Mouse (Mus musculus) urinary bladder, postnatal 10 days (tissue): ENCODE data around the gene Rhbdf2.
"Not testable (repeated sequence)": the region's sequence is repeated elsewhere in the genome, so short reads cannot be mapped to it uniquely, and the experiment has no call there.

Source experiments
- DNase-seq: peaks from one replicate; pipeline ENCODE4 v3.0.0; 2022; ENCODE audit warnings: low spot score

Gene Rhbdf2

DNA sequence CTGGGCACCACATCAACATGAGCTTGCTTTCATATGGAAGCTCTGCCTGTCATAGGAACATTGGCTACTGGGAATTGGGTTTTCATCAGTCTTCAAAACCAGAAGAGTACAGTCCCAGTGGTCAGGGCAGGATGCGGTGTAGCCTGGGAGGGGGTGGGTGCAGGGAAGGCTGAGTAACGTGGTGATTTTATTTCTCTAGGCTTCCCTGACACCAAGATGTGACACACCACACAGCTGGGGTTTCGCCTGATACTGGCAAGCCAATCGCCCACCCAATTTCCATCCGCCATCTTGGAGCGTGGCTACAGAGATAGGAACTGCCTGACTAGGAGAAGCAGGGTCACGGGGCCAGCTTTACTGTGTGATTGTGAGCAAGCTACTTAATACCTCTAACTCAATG lies 8.2 kb downstream of the Rhbdf2 start:
- DNase-seq, result no peak

DNA sequence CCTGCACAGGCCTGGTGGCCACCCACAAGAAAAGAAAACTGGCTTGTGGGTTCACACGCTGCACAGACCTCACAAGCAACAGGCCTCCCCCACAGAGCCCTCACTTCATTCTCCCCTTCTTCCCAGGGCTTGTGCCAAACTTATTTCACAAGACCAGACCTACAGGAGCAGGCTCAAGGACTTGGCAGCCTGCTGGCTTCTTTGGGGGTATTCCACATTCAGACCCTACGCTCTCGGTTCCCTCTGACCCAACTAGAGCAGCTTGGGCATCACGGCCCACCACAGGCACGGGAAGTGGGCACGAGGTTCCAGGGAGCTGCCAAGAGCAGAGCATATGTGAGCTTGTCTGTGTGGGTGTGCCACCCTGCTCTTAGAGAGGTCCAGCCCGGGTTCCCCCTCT lies 9.2 kb downstream of the Rhbdf2 start:
- DNase-seq, result no peak

- no peak for DNase-seq
Measured at GRCm38 (mm10) chr11:116616438-116617118, 10.2 kb downstream of the Rhbdf2 start.

GRCm38 (mm10) chr11:116615735-116616437 lies 10.9 kb downstream of the Rhbdf2 start:
- DNase-seq, result no peak

- no peak for DNase-seq
Measured at GRCm38 (mm10) chr11:116613234-116613633, 13.6 kb downstream of the Rhbdf2 start.

DNA sequence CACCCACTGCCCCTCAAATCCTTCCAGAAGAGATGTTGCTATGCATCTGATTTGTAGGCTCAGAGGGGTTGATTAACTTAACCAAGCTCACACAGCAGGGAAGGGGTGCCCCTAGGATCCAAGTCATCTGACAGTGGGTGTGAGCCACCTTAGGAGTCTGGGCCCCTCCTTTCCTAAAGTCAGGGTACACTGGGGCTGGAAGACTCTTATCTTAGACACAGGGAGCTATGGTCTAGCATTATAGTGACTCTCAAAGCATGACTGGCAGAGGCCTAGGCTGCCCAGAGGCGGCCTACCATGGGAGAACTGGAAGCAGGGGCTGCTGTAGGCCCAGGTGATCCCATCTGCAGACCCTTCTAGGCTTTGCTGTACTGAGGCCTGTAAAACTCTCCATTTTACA lies 14.3 kb downstream of the Rhbdf2 start:
- DNase-seq, result no peak

GRCm38 (mm10) chr11:116611883-116612282 lies 14.9 kb downstream of the Rhbdf2 start:
- no peak for DNase-seq

GRCm38 (mm10) chr11:116611168-116611567 lies 15.7 kb downstream of the Rhbdf2 start:
- not testable (repeated sequence) for DNase-seq

- no peak for DNase-seq
Measured at GRCm38 (mm10) chr11:116609965-116610630, 16.7 kb downstream of the Rhbdf2 start.

DNA sequence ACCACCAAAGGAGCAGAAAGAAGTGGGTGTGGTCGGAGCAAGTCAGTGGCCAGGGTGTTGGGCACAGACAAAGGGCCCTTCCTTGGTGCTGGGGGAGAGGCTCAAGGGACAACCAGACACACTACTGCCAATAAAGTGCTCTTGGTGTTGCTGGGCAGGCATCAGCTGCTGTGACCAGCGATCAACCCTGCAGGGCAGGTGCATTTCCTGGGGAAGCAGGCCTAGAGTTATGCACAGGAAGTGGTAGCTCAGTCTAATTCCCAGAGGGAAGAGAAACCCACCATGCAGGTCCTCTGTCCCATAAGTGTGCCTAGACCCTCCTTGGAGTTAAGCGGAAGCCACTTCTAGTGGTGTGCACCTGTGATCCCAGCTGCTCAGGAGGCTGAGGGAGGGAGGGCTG lies 19.1 kb downstream of the Rhbdf2 start:
- DNase-seq, result no peak

GRCm38 (mm10) chr11:116604097-116604496 lies 22.7 kb downstream of the Rhbdf2 start:
- DNase-seq, result no peak

- DNase-seq, result no peak
Measured at GRCm38 (mm10) chr11:116603339-116603738, 23.5 kb downstream of the Rhbdf2 start.

GRCm38 (mm10) chr11:116602043-116602442 lies 24.8 kb downstream of the Rhbdf2 start:
- no peak for DNase-seq

DNA sequence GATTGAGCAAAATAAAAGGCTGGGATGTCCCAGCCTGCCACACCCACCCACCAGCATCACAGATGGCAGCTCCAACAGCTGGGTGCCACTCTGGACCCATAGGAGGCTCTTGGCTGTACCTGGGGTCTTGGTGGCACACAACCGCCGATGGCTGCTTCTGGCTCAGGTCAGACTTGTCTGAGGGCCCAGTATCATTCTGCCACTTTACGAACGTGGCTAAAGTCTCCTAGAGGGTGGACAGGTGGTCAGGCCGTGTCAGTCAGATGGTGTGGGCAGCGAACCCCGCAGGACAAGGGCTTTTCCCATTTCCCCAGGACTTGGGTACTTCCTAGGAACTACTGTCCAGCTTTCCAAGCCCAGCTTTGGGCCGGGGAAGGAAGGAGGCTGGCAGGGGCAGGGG lies 25.7 kb downstream of the Rhbdf2 start:
- DNase-seq, result no peak

DNA sequence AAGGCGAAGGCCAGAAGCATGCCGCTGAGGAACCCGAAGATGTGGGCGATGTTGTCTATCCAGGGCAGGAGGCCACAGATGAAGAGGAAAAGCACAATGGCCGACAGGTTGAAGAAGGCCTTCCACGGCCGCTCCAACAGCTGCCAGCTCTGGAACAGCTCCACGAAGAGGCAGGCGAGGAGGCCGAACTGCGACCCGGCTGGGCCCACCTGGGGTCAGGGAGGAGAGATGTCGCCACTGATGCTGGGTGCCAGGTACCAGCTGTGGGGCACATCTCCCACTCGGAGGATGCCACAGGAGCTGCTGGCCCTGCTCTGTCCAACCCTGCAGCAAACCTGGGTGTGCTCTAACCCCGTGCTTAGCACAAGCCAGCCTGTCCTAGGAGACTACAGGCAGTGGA lies 27.6 kb downstream of the Rhbdf2 start:
- DNase-seq, result no peak

DNA sequence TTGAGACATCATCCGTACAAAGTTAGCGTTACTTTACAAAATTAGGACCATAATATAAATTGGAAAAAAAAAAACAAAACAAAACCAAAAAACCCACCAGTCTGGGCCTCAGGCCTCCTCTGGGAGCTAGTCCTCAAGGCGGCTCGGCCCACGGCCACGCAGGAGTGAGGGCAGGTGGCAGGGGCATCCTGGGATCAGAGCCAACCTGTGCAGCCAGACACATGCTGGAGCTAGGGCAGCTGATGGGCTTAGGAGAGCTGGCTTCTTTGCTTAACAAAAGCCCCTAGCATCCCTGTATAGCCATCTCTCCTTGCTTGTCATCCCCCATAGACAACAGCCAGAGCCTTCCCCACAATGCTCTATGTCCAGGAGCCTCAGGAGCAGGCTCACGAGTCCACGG lies 28.6 kb downstream of the Rhbdf2 start:
- DNase-seq, result no peak

DNA sequence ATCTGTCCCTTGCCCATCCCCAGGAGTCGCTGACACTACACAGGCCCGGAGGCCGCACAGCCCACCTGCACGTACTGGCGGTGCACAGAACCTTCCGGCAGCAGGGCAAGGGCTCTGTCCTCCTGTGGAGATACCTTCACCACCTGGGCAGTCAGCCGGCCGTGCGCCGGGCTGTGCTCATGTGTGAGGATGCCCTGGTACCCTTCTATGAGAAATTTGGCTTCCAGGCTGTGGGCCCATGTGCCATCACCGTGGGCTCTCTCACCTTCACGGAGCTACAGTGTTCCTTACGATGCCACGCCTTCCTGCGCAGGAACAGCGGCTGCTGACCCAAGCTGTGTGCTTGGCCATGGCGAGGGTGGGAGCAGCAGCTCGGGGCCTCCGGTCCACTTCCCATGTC lies 30.1 kb downstream of the Rhbdf2 start:
- DNase-seq, result no peak

DNA sequence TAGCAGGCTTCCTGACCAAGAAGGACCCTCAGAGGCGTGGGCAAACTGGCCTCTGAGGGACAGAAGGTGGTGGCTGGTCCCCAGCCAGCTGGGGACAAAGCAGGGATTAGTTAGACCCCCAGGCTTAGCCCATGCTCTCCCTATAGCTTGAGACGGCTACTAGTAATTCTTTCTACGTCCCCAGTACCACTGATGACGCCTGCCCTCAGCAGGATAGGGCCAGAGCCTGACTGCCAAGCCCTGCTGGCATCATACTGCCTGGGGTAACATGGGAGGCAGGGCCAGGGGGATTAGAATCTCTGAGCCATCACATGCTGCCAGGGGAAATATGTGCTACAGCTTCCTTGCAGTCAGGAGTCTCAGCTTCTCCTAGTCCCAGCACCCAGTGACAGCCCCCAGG lies 33.5 kb downstream of the Rhbdf2 start:
- DNase-seq, result no peak

DNA sequence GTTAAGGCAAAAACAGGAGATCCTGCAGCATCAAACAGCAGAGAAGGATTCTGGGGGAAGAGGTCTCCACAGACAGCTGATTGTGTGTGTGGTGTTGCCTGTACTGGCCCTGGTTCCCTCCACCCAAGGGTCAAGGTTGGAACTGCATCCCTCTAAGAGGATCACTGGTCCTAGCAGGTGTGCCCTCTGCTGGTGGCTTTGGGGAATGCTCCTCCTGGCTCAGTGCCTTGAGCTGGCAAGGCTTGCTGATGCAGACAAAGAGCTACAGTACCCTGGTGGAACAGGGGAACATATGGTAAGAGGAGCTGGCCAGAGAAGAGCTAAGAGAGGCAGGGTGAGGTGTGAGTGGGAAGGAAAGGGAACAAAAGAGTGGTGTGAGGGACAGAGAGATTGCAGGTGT lies 34.4 kb downstream of the Rhbdf2 start:
- peak; percentile 86 for DNase-seq

DNA sequence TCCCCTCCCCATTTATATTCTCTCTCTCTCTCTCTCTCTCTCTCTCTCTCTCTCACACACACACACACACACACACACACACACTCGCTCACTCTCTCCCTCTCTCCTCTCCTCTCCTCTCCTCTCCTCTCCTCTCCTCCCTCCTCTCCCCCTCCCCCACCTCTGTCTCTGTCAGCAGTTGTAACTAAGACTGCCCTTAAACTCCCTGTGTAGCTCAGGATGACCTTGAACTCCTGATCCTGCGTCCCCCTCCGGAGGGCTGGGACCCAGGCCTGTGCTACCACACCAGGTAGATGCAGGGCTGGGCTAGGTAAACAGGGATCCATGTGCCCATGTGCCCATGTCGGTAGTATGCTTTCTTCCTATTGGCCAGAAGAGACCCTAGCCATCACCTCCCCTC lies 35.2 kb downstream of the Rhbdf2 start:
- no peak for DNase-seq

GRCm38 (mm10) chr11:116589574-116589973 lies 37.2 kb downstream of the Rhbdf2 start:
- no peak for DNase-seq

DNA sequence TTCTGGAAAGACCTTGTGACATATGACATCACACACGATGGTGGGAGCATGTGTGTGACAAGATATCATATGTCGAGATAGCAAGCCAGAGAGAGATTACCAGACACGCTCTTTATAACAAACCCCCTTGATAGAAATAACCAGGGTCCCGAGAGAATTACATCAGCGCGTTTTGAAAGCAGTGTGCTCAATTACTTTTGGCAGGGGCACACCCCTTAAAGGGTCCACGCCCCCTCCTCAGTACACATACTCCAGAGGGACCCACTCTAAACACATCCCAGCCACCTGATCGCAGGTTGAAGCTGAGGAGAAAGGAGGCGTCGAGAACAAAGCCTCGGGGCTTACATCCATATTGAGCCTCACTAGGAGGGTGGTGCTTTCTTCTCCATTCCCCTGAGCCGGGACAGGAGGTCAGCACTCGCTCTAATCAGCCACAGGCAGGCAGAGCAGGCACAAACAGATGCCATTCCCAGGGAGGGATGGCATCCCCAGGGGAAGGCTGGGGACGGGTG lies 37.7 kb downstream of the Rhbdf2 start:
- DNase-seq, result no peak
